Mouse (Mus musculus): ENCODE results near the gene Cpne4. TPM values are rescaled to one million over a fixed set of nuclear protein-coding genes. Genes with fewer than 3 reads are reported as not detected.
A peak's percentile ranks its signal among the peaks of the same experiment; 100 is the strongest.

The Cpne4 gene
- polyA plus RNA-seq, 1 experiment from 2014 or later: 0.34 TPM

- H3K27me3 ChIP-seq (ENCODE audit: insufficient read depth, poor library complexity, severe bottlenecking): no peaks in the 10 kb centered on the region
- no peak overlapping the region for H3K4me3 ChIP-seq
- H3K9me3 ChIP-seq: no peaks in the 10 kb centered on the region
- 85% methylated on average over 6 of the region's 6 CpGs for WGBS
- no peaks in the 10 kb centered on the region for H3K4me1 ChIP-seq (replicated peaks)
- no peaks in the 10 kb centered on the region for H3K36me3 ChIP-seq
- H3K27ac ChIP-seq: no peak overlapping the region
- no peak for DNase-seq (ENCODE audit: low spot score)
Measured at GRCm38 (mm10) chr9:104612523-104612922, 65.4 kb downstream of the Cpne4 start.

GRCm38 (mm10) chr9:104616691-104617090 is 69.6 kb downstream of the Cpne4 start:
- Histone ChIP-seq H3K4me3 (no peak overlapping the region), H3K27ac (no peak overlapping the region), H3K36me3 (no peaks in the 10 kb centered on the region), H3K4me1 (replicated peaks) (no peaks in the 10 kb centered on the region), H3K9me3 (no peaks in the 10 kb centered on the region), H3K27me3 (ENCODE audit: insufficient read depth, poor library complexity, severe bottlenecking) (no peaks in the 10 kb centered on the region)
- 69% methylated on average over 6 of the region's 6 CpGs for WGBS
- DNase-seq (ENCODE audit: low spot score): no peak

- no peaks in the 10 kb centered on the region for H3K27me3 ChIP-seq (ENCODE audit: insufficient read depth, poor library complexity, severe bottlenecking)
- H3K36me3 ChIP-seq: no peaks in the 10 kb centered on the region
- 83% methylated on average over 4 of the region's 4 CpGs for WGBS
- no peak overlapping the region for H3K4me3 ChIP-seq
- H3K9me3 ChIP-seq: no peaks in the 10 kb centered on the region
- no peak for DNase-seq (ENCODE audit: low spot score)
- no peaks in the 10 kb centered on the region for H3K4me1 ChIP-seq (replicated peaks)
- H3K27ac ChIP-seq: no peak overlapping the region
Measured at GRCm38 (mm10) chr9:104623564-104623963, 76.5 kb downstream of the Cpne4 start.

- Histone ChIP-seq H3K27me3 (ENCODE audit: insufficient read depth, poor library complexity, severe bottlenecking) (no peaks in the 10 kb centered on the region), H3K9me3 (no peaks in the 10 kb centered on the region), H3K4me3 (no peak overlapping the region), H3K27ac (no peak overlapping the region), H3K36me3 (no peaks in the 10 kb centered on the region), H3K4me1 (replicated peaks) (no peaks in the 10 kb centered on the region)
- WGBS: 71% methylated on average over 7 of the region's 7 CpGs
- DNase-seq (ENCODE audit: low spot score): no peak
Measured at GRCm38 (mm10) chr9:104627816-104628215, 80.7 kb downstream of the Cpne4 start.

- DNase-seq (ENCODE audit: low spot score): no peak
- H3K9me3 ChIP-seq: no peaks in the 10 kb centered on the region
- H3K4me1 ChIP-seq (replicated peaks): no peaks in the 10 kb centered on the region
- no peaks in the 10 kb centered on the region for H3K27me3 ChIP-seq (ENCODE audit: insufficient read depth, poor library complexity, severe bottlenecking)
- no peak overlapping the region for H3K4me3 ChIP-seq
- 84% methylated on average over 7 of the region's 7 CpGs for WGBS
- H3K36me3 ChIP-seq: no peaks in the 10 kb centered on the region
- H3K27ac ChIP-seq: no peak overlapping the region
Measured at GRCm38 (mm10) chr9:104629282-104629681, 82.2 kb downstream of the Cpne4 start.

GRCm38 (mm10) chr9:104646348-104646994 is 99.4 kb downstream of the Cpne4 start:
- Histone ChIP-seq H3K4me1 (replicated peaks) (no peaks in the 10 kb centered on the region), H3K9me3 (no peaks in the 10 kb centered on the region), H3K4me3 (no peak overlapping the region), H3K36me3 (no peaks in the 10 kb centered on the region), H3K27ac (no peak overlapping the region), H3K27me3 (ENCODE audit: insufficient read depth, poor library complexity, severe bottlenecking) (no peaks in the 10 kb centered on the region)
- peak; percentile 25 for DNase-seq (ENCODE audit: low spot score)
- 61% methylated on average over 5 of the region's 5 CpGs for WGBS

GRCm38 (mm10) chr9:104652691-104653261 is 105.7 kb downstream of the Cpne4 start:
- Histone ChIP-seq H3K4me1 (replicated peaks) (no peaks in the 10 kb centered on the region), H3K27ac (no peak overlapping the region), H3K36me3 (no peaks in the 10 kb centered on the region), H3K9me3 (no peaks in the 10 kb centered on the region), H3K27me3 (ENCODE audit: insufficient read depth, poor library complexity, severe bottlenecking) (no peaks in the 10 kb centered on the region), H3K4me3 (no peak overlapping the region)
- WGBS: 86% methylated on average over 9 of the region's 9 CpGs
- no peak for DNase-seq (ENCODE audit: low spot score)

GRCm38 (mm10) chr9:104659758-104660157 is 112.7 kb downstream of the Cpne4 start:
- Histone ChIP-seq H3K9me3 (no peaks in the 10 kb centered on the region), H3K4me1 (replicated peaks) (peaks cover 5% of the 10 kb centered on the region; the same call in 1 of the 2 replicates), H3K4me3 (no peak overlapping the region), H3K36me3 (no peaks in the 10 kb centered on the region), H3K27ac (no peak overlapping the region), H3K27me3 (ENCODE audit: insufficient read depth, poor library complexity, severe bottlenecking) (no peaks in the 10 kb centered on the region)
- WGBS: 63% methylated on average over 4 of the region's 4 CpGs
- DNase-seq (ENCODE audit: low spot score): peak; percentile 6

- Histone ChIP-seq H3K4me1 (replicated peaks) (no peaks in the 10 kb centered on the region), H3K9me3 (no peaks in the 10 kb centered on the region), H3K36me3 (no peaks in the 10 kb centered on the region), H3K27ac (no peak overlapping the region), H3K27me3 (ENCODE audit: insufficient read depth, poor library complexity, severe bottlenecking) (no peaks in the 10 kb centered on the region), H3K4me3 (no peak overlapping the region)
- DNase-seq (ENCODE audit: low spot score): peak; percentile 6
- 46% methylated on average over 1 of the region's 1 CpGs for WGBS
Measured at GRCm38 (mm10) chr9:104676665-104677064, 129.6 kb downstream of the Cpne4 start.

GRCm38 (mm10) chr9:104678571-104678970 is 131.5 kb downstream of the Cpne4 start:
- Histone ChIP-seq H3K27ac (no peak overlapping the region), H3K4me1 (replicated peaks) (no peaks in the 10 kb centered on the region), H3K4me3 (no peak overlapping the region), H3K27me3 (ENCODE audit: insufficient read depth, poor library complexity, severe bottlenecking) (no peaks in the 10 kb centered on the region), H3K9me3 (no peaks in the 10 kb centered on the region), H3K36me3 (no peaks in the 10 kb centered on the region)
- DNase-seq (ENCODE audit: low spot score): no peak
- 94% methylated on average over 3 of the region's 3 CpGs for WGBS

- 76% methylated on average over 3 of the region's 3 CpGs for WGBS
Measured at GRCm38 (mm10) chr9:104687051-104687450, 140.0 kb downstream of the Cpne4 start.

GRCm38 (mm10) chr9:104693145-104693544 is 146.1 kb downstream of the Cpne4 start:
- no peak for DNase-seq (ENCODE audit: low spot score)
- no peaks in the 10 kb centered on the region for H3K4me1 ChIP-seq (replicated peaks)
- no peak overlapping the region for H3K27ac ChIP-seq
- H3K9me3 ChIP-seq: no peaks in the 10 kb centered on the region
- H3K4me3 ChIP-seq: no peak overlapping the region
- 88% methylated on average over 2 of the region's 2 CpGs for WGBS
- no peaks in the 10 kb centered on the region for H3K36me3 ChIP-seq
- no peaks in the 10 kb centered on the region for H3K27me3 ChIP-seq (ENCODE audit: insufficient read depth, poor library complexity, severe bottlenecking)

More at GRCm38 (mm10) chr9:104687051-104687450, 140.0 kb downstream of the Cpne4 start:
- Histone ChIP-seq H3K27me3 (ENCODE audit: insufficient read depth, poor library complexity, severe bottlenecking) (no peaks in the 10 kb centered on the region), H3K4me1 (replicated peaks) (no peaks in the 10 kb centered on the region), H3K9me3 (no peaks in the 10 kb centered on the region), H3K4me3 (no peak overlapping the region), H3K36me3 (no peaks in the 10 kb centered on the region), H3K27ac (no peak overlapping the region)
- DNase-seq (ENCODE audit: low spot score): no peak

GRCm38 (mm10) chr9:104710831-104711230 is 163.7 kb downstream of the Cpne4 start:
- H3K27ac ChIP-seq: no peak overlapping the region
- H3K4me1 ChIP-seq (replicated peaks): no peaks in the 10 kb centered on the region
- no peak overlapping the region for H3K4me3 ChIP-seq
- no peak for DNase-seq (ENCODE audit: low spot score)
- no peaks in the 10 kb centered on the region for H3K36me3 ChIP-seq
- no peaks in the 10 kb centered on the region for H3K9me3 ChIP-seq
- 82% methylated on average over 5 of the region's 5 CpGs for WGBS
- H3K27me3 ChIP-seq (ENCODE audit: insufficient read depth, poor library complexity, severe bottlenecking): no peaks in the 10 kb centered on the region
